Mouse (Mus musculus) CD4-positive helper T cell, adult 2 months (primary cell): ENCODE results near the gene F12.

Experiments used
- DNase-seq: peaks from one replicate; pipeline ENCODE4 v3.0.0-alpha.2; 2012; ENCODE audit warnings: low read depth, missing footprints, low spot score

Gene F12

DNA sequence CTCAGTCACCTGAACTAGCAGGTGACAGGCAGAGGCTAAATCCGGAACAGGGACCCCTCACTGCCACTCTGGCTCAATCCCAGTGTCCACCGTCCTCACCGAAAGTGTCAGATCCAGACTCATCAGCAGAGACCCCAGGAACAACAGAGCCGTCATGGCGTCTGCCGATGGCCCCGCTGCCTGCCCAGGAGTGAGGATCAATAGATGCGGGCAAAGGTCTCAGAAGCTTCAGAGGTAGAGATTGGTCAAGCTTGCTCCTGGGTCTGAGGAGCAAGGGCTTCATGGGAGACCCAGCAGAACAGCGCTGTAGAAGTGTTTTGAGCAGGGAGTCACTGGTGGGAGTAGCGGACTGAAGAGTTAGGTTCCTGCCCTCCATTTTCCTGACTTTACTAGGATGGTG lies at the start of gene F12:
Gene F12, minus strand, starts transcription at position 181 of the 400 bp plus-strand sequence.
- DNase-seq: no peak

DNA sequence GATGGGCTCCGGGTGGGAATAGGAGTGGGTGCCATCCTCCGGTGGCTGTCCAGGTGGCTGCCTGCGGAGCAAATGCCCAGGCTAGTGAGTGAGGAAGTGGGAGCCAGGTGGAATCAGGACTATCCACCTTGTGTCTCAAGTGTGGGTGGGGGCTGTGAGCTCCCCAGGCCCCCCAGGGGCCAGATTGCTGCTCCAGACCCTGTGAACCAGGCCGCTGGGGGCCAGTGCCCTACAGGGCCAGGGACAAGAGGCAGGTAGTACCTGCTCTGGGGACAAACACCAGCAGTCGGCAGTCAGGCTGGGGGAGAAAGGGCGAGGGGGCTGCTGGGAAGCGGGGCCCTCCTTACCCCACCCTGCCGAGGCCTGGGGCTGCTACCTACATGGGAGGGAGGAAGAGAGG lies 49.7 kb upstream of the F12 start:
- DNase-seq: no peak

DNA sequence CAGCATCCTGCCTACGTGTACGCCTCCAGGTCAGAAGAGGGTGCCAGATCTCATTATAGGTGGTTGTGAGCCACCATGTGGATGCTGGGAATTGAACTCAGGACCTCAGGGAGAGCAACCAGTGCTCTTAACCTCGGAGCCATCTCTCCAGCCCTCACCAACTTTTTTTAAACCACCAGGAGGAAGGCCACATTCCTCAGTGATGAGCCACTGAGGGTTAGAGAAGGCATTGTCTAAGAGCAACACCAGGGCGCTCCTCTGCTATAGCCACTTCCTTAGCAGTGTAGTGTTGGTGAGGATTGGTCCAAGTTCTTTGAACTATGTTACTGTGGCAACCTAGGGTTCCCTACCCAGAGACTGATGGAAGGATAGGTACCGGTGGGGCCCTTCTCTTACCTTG lies 49.2 kb upstream of the F12 start:
- DNase-seq: no peak

DNA sequence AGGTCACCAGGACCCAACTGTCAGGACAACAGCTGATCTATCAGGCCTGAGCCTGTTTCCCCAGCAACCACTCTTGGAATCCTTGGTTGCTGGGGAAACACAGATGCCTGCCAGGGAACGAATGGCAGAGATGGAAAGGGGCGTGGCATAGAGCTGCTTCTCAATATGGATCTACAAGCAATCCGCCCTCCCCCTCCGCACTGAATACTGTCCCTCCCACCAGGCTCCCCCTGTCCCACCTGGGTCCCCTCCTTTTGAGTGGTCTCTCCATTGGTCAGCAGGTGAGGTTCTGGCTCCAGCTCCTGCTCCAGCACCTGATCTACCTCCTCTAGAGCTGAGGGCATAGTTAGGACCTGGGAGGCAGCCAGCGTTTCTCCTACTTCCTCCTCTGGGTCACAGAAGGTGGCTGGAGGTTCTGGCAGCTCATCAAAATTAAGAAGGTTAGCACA lies 48.1 kb upstream of the F12 start:
- peak; percentile 31 for DNase-seq

DNA sequence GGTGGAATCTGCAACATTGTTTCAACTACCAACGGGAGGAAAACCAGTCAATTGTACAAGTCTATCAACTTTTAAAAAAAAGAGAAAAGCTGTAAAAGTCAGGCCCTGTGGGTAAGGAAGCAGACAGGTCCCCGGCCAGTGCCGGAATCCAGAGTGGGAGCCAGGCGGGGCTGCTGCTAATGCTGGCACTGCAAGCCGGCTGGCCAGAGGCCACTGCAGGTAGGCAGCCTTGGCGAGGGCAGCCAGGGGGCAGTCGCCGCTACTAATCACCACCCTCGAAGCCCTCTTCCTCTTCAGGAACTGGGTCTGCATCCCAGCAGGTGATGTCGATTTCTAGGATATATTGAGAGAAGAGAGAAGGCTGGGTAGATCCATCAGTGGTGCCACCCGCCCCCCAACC lies 47.4 kb upstream of the F12 start:
- DNase-seq: no peak

DNA sequence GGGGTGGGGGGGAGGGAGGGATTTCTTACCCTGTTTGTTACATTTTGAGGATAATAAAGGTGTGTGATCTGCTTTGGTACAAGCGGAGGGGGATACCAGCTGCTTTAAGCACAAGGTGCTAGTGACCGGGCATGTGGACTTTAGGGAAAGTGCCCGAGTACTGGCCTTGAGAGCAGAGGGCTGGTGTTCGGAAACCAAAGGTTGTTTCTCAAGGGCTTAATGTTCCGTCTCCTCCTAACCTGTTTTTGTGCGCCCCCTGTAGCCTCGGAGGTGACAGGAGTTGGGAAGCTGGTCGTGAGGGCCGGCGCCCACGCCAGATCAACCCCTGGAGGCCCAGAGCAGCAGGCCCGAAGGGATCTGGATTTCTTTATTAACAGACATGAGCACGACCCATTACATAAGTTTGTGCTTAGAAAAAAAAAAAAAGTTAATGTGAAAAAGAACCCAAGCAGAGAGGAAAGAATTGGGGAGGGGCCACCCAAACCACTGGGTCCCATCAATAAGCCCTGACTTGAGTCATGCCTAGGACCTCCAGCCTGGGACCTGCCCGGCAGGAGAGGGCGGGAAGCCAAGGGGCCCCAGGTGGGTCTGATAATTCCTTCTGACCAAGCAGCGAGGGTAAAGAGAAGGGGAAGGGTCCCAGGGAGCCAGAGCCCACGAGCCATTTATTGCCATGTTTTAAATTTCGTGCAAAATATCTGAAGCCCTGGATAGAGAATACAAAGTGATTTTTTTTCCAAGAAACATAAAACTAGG lies 46.7 kb upstream of the F12 start:
- DNase-seq: peak; percentile 51

DNA sequence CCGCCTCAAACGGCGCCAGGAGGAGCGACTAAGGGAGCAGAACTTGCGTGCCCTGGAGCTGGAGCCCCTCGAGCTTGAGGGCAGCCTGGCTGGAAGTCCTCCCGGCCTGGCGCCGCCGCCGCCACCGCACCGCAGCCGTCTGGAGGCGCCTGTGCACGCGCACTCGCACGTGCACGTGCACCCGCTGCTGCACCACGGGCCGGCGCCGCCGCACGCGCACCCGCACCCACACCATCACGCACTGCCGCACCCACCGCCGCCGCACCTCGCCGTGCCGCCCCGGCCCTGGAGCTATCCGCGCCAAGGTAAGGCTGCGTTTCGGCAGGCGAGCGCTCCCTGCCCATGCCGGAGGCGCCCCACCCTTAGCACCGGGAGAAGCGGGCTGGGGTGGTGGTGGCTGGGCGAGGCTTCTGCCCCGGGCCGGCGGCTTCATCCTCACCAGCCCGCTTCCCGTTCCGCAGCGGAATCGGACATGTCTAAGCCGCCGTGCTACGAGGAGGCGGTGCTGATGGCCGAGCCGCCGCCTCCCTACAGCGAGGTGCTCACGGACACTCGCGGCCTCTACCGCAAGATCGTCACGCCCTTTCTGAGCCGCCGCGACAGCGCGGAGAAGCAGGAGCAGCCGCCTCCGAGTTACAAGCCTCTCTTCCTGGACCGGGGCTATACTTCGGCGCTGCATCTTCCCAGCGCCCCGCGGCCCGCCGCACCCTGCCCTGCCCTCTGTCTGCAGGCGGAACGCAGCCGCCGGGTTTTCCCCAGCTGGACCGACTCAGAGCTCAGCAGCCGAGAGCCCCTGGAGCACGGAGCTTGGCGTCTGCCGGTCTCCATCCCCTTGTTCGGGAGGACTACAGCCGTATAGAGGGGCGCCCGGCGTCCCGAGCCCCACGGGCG lies 45.8 kb upstream of the F12 start:
- DNase-seq: peak; percentile 79

DNA sequence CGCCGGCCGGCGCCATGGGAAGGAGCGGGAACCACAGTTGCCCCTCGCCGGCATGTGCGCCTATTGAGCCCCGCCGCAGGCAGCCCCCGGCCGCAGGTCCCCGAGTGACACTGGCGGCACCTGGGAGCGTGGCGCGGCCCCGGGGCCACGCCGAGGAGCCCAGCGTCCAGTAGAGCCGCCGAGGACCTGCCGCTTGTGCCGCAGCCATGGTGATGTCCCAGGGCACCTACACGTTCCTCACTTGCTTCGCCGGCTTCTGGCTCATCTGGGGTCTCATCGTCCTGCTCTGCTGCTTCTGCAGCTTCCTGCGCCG lies 45.2 kb upstream of the F12 start:
- no peak for DNase-seq

DNA sequence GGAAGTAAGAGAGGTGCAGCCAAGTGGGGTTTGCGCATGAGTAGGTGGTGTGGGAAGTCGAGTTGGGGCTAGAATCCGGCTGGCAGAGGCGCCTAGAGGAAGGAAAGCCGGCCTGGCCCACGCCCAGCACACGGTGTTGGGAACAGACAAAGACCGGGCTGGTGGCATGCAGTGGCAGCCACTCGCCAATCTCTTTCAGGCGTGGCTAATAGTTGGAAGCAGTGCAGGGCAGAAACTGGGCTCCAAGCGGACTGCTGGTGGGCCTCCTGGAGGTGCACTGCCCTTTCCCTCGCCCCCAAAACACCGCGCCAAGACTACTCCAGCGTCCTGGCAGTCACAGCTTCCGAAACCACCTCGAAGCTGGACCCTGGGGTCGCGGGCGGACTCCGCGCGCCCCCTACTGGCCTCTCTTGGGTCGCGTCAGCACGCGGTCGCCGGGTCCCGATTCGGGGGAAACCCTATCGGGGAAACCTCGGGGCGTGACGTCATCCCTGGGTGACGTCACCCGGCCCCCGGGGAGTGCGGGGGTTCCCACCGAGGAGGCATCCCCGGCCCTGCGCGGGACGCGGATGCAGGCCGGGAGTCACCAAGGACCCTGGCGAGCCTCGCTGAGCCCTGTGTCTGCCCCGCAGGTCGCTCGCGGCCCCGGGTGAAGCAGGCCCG lies 44.7 kb upstream of the F12 start:
- peak; percentile 93 for DNase-seq

DNA sequence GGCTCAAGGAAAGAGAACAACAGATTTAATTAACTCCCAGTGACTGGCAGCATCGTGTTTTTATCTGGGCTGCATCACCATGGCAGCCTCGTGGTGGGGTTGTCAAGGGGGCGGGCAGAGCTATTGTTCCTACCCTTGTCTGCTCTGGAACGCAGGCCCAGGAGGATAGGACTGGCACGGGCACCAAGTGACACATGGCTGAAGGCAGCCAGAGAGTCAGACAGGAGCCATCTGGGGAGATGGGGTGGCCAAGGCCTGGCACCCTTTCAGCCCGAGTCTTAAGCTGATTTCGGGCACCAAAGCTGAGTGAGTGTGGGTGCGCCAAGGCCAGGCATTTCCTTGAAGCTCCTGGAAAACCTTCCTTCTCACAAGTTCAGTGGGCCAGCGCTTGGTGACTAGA lies 43.8 kb upstream of the F12 start:
- DNase-seq: no peak

DNA sequence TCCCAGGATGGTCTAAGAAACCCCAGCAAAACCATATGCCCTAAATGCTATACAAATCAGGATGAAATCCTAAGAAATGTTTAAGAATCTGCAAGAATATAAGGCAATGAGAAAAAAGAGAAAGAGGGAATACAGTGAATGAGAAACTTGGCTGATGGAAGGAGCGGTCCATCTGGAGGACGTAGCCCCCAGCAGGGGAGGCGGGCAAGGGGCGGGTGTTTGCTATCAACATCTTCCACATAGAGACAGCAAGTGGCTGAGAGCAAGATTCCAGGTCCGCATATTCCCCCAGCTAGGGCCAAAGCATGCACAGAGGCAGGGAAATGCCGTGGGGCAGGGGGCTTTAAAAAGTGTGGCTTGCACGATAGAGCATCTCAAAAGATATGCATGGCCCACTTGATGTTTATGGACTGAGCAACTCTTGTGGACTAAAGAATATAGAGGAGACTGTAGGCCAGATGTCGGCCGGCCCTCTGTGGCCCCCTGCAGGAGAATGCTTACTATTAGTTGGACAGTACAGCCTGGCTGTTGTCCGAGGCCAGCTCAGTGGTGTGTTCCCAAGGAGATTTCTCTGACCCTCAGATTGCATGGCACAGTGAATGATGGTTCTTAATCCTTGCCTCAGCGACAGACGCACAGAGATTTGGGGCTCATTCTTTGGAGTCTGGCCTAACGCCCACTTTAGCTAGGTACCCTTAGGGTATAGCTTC lies 42.4 kb upstream of the F12 start:
- no peak for DNase-seq

DNA sequence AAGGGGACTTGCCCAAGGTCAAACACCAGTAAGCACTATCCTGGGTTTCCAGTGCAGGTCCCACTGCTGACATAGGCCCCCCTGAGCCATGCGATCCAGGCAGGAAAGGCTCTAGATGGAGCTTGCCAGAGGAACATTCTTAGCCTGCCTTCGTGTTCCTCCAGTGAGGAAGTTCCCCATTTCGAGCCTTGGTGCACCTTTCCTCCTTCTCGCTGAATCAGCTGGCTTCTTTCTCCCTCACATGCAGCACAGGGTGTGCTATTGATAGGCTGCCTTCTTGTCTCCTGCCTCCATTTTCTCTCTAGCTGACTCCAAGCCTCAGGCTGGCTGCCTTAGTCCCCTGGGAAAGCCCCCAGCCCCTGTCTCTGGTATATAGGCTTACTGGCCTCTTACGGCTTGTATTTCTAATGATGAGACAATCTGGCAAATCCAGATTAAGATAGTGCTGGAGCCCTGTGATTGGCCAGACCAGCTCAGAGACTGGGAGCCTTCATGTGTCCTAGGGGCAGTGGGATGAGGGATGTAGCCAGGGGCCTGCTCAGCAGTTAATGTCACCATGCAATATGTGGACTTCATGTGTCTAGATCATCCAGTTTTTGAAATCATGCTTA lies 39.3 kb upstream of the F12 start:
- DNase-seq: no peak

DNA sequence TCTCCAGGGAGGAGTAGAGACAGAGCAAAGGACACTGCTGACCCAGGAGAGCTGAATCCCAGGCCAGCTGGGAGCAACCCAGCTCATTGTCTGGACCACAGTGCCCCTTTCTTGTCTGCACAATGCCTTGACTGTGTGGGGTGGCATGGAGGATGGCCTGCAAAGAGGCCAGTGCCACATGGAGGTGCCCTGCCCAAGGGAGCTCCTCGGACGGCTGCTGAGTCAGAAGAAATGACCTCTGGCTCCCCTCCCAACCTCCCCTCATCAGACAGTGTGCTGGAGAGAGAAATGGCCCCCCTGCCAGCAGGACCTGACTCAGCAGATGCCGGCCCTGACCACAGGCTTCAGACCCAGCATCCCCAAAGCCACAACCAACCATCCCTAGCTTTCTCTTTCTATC lies 38.6 kb upstream of the F12 start:
- DNase-seq: no peak

DNA sequence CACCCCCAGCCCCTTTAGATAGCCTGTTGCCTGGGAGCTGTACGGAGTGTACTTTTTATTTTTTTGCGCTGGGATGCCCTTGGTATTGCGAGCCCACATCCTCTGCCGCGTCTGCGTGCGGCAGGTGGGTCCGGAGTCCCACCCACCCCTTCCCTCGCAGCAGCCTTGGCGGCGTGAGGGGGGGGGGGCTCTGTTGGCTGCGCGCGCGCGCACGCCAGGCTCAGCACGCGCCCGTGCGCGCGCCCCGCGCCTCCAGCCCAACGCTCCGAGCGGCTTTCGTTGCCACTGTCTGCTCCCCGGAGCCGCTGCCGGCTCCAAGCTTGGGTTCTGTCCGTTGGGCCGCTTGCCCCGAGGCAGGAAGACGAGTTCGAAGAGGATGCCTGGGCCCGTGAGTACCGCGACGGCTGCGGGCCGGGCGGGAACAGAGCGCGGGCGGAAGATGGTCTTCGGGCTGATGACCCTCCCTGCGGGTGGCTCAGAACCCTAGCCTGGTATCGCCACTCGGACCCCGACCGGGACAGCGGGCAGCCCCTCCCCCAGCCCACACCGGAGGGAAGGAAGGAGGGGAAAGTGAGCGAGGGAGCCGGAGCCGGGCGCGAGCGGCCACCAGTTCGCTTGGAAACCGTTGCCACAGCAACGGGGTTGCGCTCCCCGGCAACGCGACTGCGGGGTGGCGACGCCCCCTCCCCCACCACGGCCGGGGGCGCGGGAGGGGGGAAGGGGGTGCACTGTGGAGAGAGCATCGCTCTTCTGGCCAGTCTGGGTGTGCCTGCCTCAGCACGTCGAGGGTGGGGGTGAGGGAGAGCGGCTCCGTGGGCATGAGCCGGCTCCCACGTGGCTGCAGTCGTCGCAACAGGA lies 37.7 kb upstream of the F12 start, which contains the start of gene Prr7:
Gene Prr7, plus strand, starts transcription at position 241 of the 858 bp plus-strand sequence.
- DNase-seq: peak; percentile 89

DNA sequence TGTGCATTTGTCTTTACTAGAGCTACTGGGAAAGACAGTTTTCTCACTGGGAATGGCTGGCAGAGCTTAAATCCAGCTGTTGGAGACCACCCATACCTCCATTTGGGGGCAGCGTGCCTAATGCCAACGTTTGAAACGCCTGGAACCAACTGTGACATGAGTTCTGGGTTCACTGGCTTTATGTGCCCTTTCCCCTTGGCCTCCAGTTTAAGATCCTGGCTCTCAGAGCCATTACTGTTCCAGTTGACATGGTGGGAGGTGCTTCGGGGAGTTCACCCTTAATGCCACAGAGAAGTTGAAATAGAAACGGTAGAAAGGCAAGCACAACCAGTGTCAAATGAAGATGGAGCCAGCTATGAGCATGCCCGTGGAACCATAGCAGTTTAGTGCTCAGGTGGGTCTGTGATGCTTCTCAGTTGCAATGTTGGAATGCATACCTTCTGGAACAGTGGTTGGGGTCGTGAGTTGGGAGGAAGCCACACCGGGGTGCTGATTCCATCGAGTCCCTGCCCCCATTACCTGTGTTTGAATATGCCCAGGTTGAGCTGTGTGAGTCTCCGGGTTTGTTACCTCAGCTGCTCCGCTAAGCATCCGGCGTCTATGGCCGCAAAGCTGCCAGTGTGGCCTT lies 36.9 kb upstream of the F12 start:
- no peak for DNase-seq

DNA sequence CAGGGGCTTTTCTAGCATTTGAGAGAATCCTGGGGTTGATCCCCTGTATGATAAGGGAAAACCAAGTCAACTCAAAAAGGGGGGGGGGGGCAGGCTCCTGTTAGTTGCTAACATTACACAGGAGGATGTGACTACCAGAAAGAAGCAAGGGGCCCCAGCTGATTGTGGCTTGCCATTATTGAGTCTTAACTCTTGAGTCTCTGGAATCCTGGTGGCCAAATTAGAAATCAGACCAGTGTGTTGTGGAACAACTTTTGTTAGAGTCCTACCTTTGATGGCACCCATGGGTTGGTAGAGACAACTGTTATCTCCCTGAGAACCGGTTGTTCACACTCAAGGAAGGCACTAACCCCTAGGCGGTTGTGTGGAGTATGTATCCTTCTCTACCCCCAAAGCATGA lies 36.4 kb upstream of the F12 start:
- DNase-seq: no peak

DNA sequence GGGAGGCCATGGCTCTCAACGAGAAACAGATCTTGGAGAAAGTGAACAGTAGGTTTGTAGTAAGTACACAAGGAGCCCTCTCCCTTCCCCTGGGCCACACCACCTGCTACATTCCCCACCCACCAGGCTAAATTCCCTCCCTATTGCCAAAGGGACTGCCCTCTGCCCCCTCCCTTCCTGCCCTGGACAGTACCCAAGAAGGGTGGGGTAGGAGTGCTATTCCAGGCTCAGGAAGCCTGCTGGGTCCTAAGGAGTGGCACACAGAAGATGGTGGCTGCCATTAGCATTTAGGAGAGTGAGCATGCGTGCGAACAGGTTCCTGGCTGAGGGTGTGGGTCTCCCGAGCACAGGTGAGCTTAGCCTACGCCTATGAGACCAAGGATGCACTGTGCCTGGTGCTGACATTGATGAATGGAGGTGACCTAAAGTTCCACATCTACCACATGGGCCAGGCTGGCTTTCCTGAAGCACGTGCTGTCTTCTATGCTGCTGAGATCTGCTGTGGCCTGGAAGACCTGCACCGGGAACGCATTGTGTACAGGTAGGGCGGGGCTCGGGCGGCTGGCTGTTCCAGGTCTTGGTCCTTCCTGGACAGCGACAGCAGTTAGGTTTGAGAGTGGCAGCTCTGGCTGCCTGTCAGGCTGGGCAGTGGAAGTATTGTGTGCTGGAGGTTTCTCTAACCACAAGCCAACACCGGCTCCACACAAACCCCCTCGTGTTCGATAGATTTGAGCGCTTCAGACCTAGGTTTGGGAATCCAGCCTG lies 25.4 kb upstream of the F12 start:
- DNase-seq: no peak

DNA sequence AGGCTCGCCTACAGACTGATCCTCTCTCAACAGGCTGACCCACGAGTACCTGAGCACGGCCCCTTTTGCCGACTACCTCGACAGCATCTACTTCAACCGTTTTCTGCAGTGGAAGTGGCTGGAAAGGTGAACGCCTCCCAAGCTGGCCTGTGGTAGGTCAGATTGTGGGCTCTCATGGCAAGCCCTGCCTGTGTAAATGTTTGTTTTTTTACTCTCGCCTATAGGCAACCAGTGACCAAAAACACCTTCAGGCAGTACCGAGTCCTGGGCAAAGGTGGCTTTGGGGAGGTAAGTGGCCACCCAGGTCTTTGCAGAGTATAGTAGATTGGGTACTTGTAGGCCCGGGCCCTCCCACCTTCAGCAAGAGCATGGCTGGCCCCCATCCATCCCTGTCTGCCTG lies 24.7 kb upstream of the F12 start:
- DNase-seq: no peak

DNA sequence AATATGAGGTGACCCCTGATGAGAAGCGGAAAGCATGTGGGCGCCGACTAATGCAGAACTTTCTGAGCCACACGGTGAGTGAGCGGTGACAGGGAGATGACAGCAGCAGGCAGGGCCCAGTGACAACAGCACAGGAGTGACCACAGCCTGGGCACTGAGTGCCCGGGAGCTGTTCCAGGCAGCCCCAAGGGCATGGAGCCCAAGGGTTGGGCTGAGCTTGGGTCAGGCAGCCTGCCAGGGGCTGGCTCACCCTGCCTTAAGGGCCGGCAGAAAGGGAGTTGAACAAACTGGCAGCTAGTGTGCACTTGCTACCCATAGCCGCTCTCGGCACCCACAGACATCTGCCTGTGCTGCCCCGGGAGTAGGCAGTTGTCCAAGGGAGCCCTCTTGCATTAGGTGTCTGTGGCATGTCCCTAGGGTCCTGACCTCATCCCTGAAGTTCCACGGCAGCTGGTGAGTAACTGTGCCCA lies 24.0 kb upstream of the F12 start:
- DNase-seq: no peak
